Mouse (Mus musculus) intestine, embryonic 16.5 days (tissue): ENCODE data around the gene Polr2h. TPM values are rescaled to one million over a fixed set of nuclear protein-coding genes. Genes with fewer than 3 reads are reported as not detected.
"Not testable (repeated sequence)": the region's sequence is repeated elsewhere in the genome, so short reads cannot be mapped to it uniquely, and the experiment has no call there.

ENCODE experiments used
- ATAC-seq: fragments of 200-750 bp; cut with Nextera tagmentation; 2 replicates; pipeline ENCODE4 v1.8.0; 2017; ENCODE audit warnings: moderate TSS enrichment, moderate library complexity
- H3K27ac ChIP-seq: fragments of 300-500 bp; sonication (generic); 2 replicates; pipeline ENCODE4 v1.5.1; 2014; ENCODE audit warnings: mild to moderate bottlenecking, low read length
- H3K27me3 ChIP-seq: fragments of 300-500 bp; sonication (generic); replicated peaks from 2 replicates; pipeline ENCODE4 v1.6.1; 2014; ENCODE audit warnings: low read length, control low read depth, mixed read lengths; ENCODE audit not compliant: control insufficient read depth, insufficient read depth
- H3K36me3 ChIP-seq: fragments of 300-500 bp; sonication (generic); 2 replicates; pipeline ENCODE4 v1.6.1; 2014; ENCODE audit warnings: low read length, control low read depth; ENCODE audit not compliant: control insufficient read depth, insufficient read depth
- H3K4me1 ChIP-seq: fragments of 300-500 bp; sonication (generic); 2 replicates; pipeline ENCODE4 v1.6.1; 2014; ENCODE audit warnings: low read length, control low read depth, mixed read lengths; ENCODE audit not compliant: control insufficient read depth, insufficient read depth
- H3K4me2 ChIP-seq: fragments of 300-500 bp; sonication (generic); 2 replicates; pipeline ENCODE4 v1.6.1; 2014; ENCODE audit warnings: low read depth, low read length, control low read depth
- H3K4me3 ChIP-seq: fragments of 300-500 bp; sonication (generic); 2 replicates; pipeline ENCODE4 v1.5.1; 2014; ENCODE audit warnings: mild to moderate bottlenecking, low read length
- H3K9ac ChIP-seq: fragments of 300-500 bp; sonication (generic); 2 replicates; pipeline ENCODE4 v1.6.1; 2014; ENCODE audit warnings: low read depth, low read length
- H3K9me3 ChIP-seq: fragments of 300-500 bp; sonication (generic); 2 replicates; pipeline ENCODE4 v1.6.1; 2016; ENCODE audit warnings: low read length, control low read depth; ENCODE audit not compliant: control insufficient read depth
- WGBS: fragments of 180-500 bp; shearing (Covaris S2); extraction: QIAGEN DNeasy Blood & Tissue Kit; methylation state at CpG from one replicate; pipeline ENCODE4 v1.1.7; 2014; 5-methylcytosine and 5-hydroxymethylcytosine counted together
- polyA plus RNA-seq: library from polyadenylated mRNA; unstranded; fragments of >200 nt; fragmentation: Nextera tagmentation; extraction: Ambion mirVana; gene quantifications from 2 replicates; pipeline ENCODE4 v1.2.1, GENCODE M21; 2015

Polr2h gene
- 84.5 and 95.5 TPM in 2 replicates for polyA plus RNA-seq

- under 1% methylated on average over 62 of the region's 62 CpGs for WGBS
These were observed at the start of gene Polr2h, which contains the start of gene Clcn2 for GRCm38 (mm10) chr16:20717181-20717977. Polr2h (plus strand) TSS chr16:20717665. Clcn2 (minus strand) TSS chr16:20717746.

GRCm38 (mm10) chr16:20668013-20668412 is 49.5 kb upstream of the Polr2h start, which contains the start of gene Eif4g1:
Eif4g1 (plus strand) TSS chr16:20668313.
- H3K9me3 ChIP-seq, H3K4me3 ChIP-seq, H3K27me3 ChIP-seq, H3K27ac ChIP-seq, H3K4me1 ChIP-seq, H3K36me3 ChIP-seq, H3K9ac ChIP-seq, ATAC-seq, H3K4me2 ChIP-seq: not testable (repeated sequence)
- WGBS, result 99% methylated on average over 3 of the region's 6 CpGs

More at GRCm38 (mm10) chr16:20717181-20717977, at the start of gene Polr2h, which contains the start of gene Clcn2:
- H3K27ac ChIP-seq, result peak within 1 kb of the TSS; percentile 99
- H3K4me2 ChIP-seq, result peak within 1 kb of the TSS; percentile 91
- peaks cover 9% of the 10 kb centered on the region for H3K36me3 ChIP-seq
- peak within 1 kb of the TSS; percentile 84 for H3K9ac ChIP-seq
- peak; percentile 88 for ATAC-seq
- no peaks in the 10 kb centered on the region for H3K9me3 ChIP-seq
- no peaks in the 10 kb centered on the region for H3K27me3 ChIP-seq
- peak within 1 kb of the TSS; percentile 74 for H3K4me3 ChIP-seq
- peaks cover 20% of the 10 kb centered on the region for H3K4me1 ChIP-seq

- H3K27me3 ChIP-seq, result no peaks in the 10 kb centered on the region
- H3K36me3 ChIP-seq, result peaks cover 5% of the 10 kb centered on the region; the same call in 1 of the 2 replicates
- peaks cover 21% of the 10 kb centered on the region for H3K4me1 ChIP-seq
- no peak for ATAC-seq
- 87% methylated on average over 3 of the region's 3 CpGs for WGBS
- no peak overlapping the region for H3K4me3 ChIP-seq
- no peak overlapping the region for H3K27ac ChIP-seq
- H3K4me2 ChIP-seq, result no peak overlapping the region
- H3K9ac ChIP-seq, result no peak overlapping the region
- no peaks in the 10 kb centered on the region for H3K9me3 ChIP-seq
These were observed 47.2 kb upstream of the Polr2h start for GRCm38 (mm10) chr16:20670291-20670690.

GRCm38 (mm10) chr16:20671886-20672285 is 45.6 kb upstream of the Polr2h start:
- H3K27ac ChIP-seq, result peak overlapping the region; percentile 65; the same call in 1 of the 2 replicates
- H3K36me3 ChIP-seq, result peaks cover 9% of the 10 kb centered on the region; the same call in 1 of the 2 replicates
- no peak overlapping the region for H3K9ac ChIP-seq
- peak overlapping the region; percentile 62; the same call in 1 of the 2 replicates for H3K4me2 ChIP-seq
- H3K4me1 ChIP-seq, result peaks cover 21% of the 10 kb centered on the region
- H3K27me3 ChIP-seq, result no peaks in the 10 kb centered on the region
- H3K9me3 ChIP-seq, result no peaks in the 10 kb centered on the region
- 18% methylated on average over 6 of the region's 6 CpGs for WGBS
- no peak for ATAC-seq
- H3K4me3 ChIP-seq, result no peak overlapping the region; the same call in 1 of the 2 replicates

GRCm38 (mm10) chr16:20672500-20672902 is 45.0 kb upstream of the Polr2h start:
- under 1% methylated on average over 37 of the region's 38 CpGs for WGBS
- Histone ChIP-seq H3K36me3 (peaks cover 13% of the 10 kb centered on the region), H3K4me3 (peak overlapping the region; percentile 63), H3K27me3 (no peaks in the 10 kb centered on the region), H3K9ac (peak overlapping the region; percentile 89), H3K4me1 (peaks cover 24% of the 10 kb centered on the region), H3K4me2 (peak overlapping the region; percentile 62), H3K9me3 (no peaks in the 10 kb centered on the region), H3K27ac (peak overlapping the region; percentile 84)
- ATAC-seq, result peak; percentile 91

GRCm38 (mm10) chr16:20672965-20673705 is 44.3 kb upstream of the Polr2h start:
- H3K9ac ChIP-seq, result peak overlapping the region; percentile 89
- H3K27ac ChIP-seq, result peak overlapping the region; percentile 84
- no peaks in the 10 kb centered on the region for H3K9me3 ChIP-seq
- H3K4me3 ChIP-seq, result peak overlapping the region; percentile 63
- 2% methylated on average over 64 of the region's 78 CpGs for WGBS
- H3K36me3 ChIP-seq, result peaks cover 17% of the 10 kb centered on the region
- H3K4me1 ChIP-seq, result peaks cover 28% of the 10 kb centered on the region
- no peaks in the 10 kb centered on the region for H3K27me3 ChIP-seq
- peak overlapping the region; percentile 96 for H3K4me2 ChIP-seq
- ATAC-seq, result peak; percentile 77

- 6% methylated on average over 14 of the region's 14 CpGs for WGBS
- Histone ChIP-seq H3K36me3 (peaks cover 23% of the 10 kb centered on the region), H3K9ac (peak overlapping the region; percentile 89), H3K27me3 (no peaks in the 10 kb centered on the region), H3K4me3 (peak overlapping the region; percentile 63), H3K9me3 (no peaks in the 10 kb centered on the region), H3K27ac (peak overlapping the region; percentile 84), H3K4me1 (peaks cover 28% of the 10 kb centered on the region), H3K4me2 (peak overlapping the region; percentile 96)
- ATAC-seq, result peak; percentile 75
These were observed 43.7 kb upstream of the Polr2h start for GRCm38 (mm10) chr16:20673706-20674303.

- no peak overlapping the region for H3K27ac ChIP-seq
These were observed 42.3 kb upstream of the Polr2h start for GRCm38 (mm10) chr16:20675213-20675612.

GRCm38 (mm10) chr16:20676702-20677101 is 40.8 kb upstream of the Polr2h start:
- Histone ChIP-seq H3K9me3 (no peaks in the 10 kb centered on the region), H3K4me1 (peaks cover 27% of the 10 kb centered on the region), H3K4me3 (no peak overlapping the region), H3K4me2 (no peak overlapping the region), H3K27ac (no peak overlapping the region), H3K9ac (no peak overlapping the region), H3K36me3 (peaks cover 40% of the 10 kb centered on the region), H3K27me3 (no peaks in the 10 kb centered on the region)
- WGBS, result 78% methylated on average over 4 of the region's 4 CpGs
- ATAC-seq, result no peak

More at GRCm38 (mm10) chr16:20675213-20675612, 42.3 kb upstream of the Polr2h start:
- Histone ChIP-seq H3K4me1 (peaks cover 28% of the 10 kb centered on the region), H3K36me3 (peaks cover 33% of the 10 kb centered on the region), H3K4me3 (no peak overlapping the region), H3K9ac (peak overlapping the region; percentile 89; the same call in 1 of the 2 replicates), H3K9me3 (no peaks in the 10 kb centered on the region), H3K27me3 (no peaks in the 10 kb centered on the region), H3K4me2 (peak overlapping the region; percentile 96; the same call in 1 of the 2 replicates)
- no peak for ATAC-seq
- WGBS, result 92% methylated on average over 6 of the region's 6 CpGs
